Mouse (Mus musculus) brown adipose tissue, adult 24 weeks (tissue): ENCODE data around the gene Camsap3. TPM values are rescaled to one million over a fixed set of nuclear protein-coding genes. Genes with fewer than 3 reads are reported as not detected.

Experiments used
- polyA plus RNA-seq: library from polyadenylated mRNA; stranded (reverse); fragments of >200 nt; gene quantifications from 2 replicates; pipeline ENCODE4 v1.2.4, GENCODE M21; 2012; ENCODE audit not compliant: missing spikeins, insufficient read depth, insufficient read length

Camsap3 gene
- polyA plus RNA-seq, 1 experiment = 14.4 TPM

Other genes with a start within 250 kb of the Camsap3 start
- not detected in 2 replicates for gene A430078G23Rik, start 233.9 kb upstream of the Camsap3 start, polyA plus RNA-seq
- gene Arhgef18, start 194.3 kb upstream of the Camsap3 start, polyA plus RNA-seq = 9.0 and 11.1 TPM in 2 replicates
- gene Pex11g, start 119.6 kb upstream of the Camsap3 start, polyA plus RNA-seq = 11.4 and 12.6 TPM in 2 replicates
- gene Tex45, start 116.4 kb upstream of the Camsap3 start, polyA plus RNA-seq = not detected in 2 replicates
- 12.6 and 13.9 TPM in 2 replicates for gene Zfp358, start 94.2 kb upstream of the Camsap3 start, polyA plus RNA-seq
- gene Mcoln1, start 86.8 kb upstream of the Camsap3 start, polyA plus RNA-seq = 31.7 and 41.0 TPM in 2 replicates
- 11.3 and 12.3 TPM in 2 replicates for gene Pnpla6, start 71.9 kb upstream of the Camsap3 start, polyA plus RNA-seq
- 3.7 and 6.5 TPM in 2 replicates for gene C330021F23Rik, start 19.3 kb upstream of the Camsap3 start, polyA plus RNA-seq
- 11.9 and 12.2 TPM in 2 replicates for gene Xab2, start 34.0 kb downstream of the Camsap3 start, polyA plus RNA-seq
- gene Pet100, start 34.3 kb downstream of the Camsap3 start, polyA plus RNA-seq = 387 and 399 TPM in 2 replicates
- gene Pcp2, start 38.3 kb downstream of the Camsap3 start, polyA plus RNA-seq = not detected in 2 replicates
- gene Stxbp2, start 43.7 kb downstream of the Camsap3 start, polyA plus RNA-seq = 45.5 and 96.4 TPM in 2 replicates
- gene Retn, start 68.5 kb downstream of the Camsap3 start, polyA plus RNA-seq = 212 and 269 TPM in 2 replicates
- gene Mcemp1, start 78.5 kb downstream of the Camsap3 start, polyA plus RNA-seq = not detected in 2 replicates
- gene Fcor, start 85.1 kb downstream of the Camsap3 start, polyA plus RNA-seq = 210 and 321 TPM in 2 replicates
- gene Trappc5, start 89.0 kb downstream of the Camsap3 start, polyA plus RNA-seq = 13.6 and 22.3 TPM in 2 replicates
- 0.83 TPM in 1 of 2 replicates, not detected in the other for gene Fcer2a, start 106.9 kb downstream of the Camsap3 start, polyA plus RNA-seq
- not detected in 2 replicates for gene Clec4g, start 133.4 kb downstream of the Camsap3 start, polyA plus RNA-seq
- gene Cd209a, start 161.7 kb downstream of the Camsap3 start, polyA plus RNA-seq = 6.4 and 10.3 TPM in 2 replicates